Mouse (Mus musculus): Measurements from ENCODE around the gene C2cd4b. TPM values are rescaled to one million over a fixed set of nuclear protein-coding genes. Genes with fewer than 3 reads are reported as not detected.

The C2cd4b gene
- polyA plus RNA-seq, 1 experiment = not detected

DNA sequence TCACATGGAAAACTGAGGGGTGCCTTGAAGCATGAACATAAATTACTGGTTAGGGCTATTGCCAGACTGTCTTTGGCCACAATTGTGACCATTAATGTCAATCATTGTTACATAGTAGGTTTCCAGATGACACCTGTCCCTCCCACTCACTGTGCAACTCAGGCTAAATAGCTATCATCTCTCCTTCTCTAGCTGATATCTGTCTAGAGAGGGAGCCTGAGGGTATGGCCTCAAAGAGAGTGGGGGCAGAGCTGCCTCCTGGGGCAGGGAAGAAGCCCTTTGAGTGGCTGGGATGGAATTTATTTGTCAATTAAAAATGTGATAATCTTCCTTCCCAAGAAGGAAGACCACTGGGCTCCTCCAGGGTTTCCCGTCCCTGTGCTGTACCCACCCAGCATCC lies 35.0 kb downstream of the C2cd4b start:
- no peak overlapping the region for H3K27ac ChIP-seq (ENCODE audit: insufficient read depth, low read depth, low read length)
- TF ChIP-seq POLR2A (IDR thresholded peaks at IDR 0.05; ENCODE audit: borderline replicate concordance, low read depth, low read length) (no peak), CTCF (IDR thresholded peaks at IDR 0.05; ENCODE audit: low read depth, low read length) (no peak)
- no peak overlapping the region for H3K4me3 ChIP-seq (ENCODE audit: insufficient read depth, low read length)
- H3K4me1 ChIP-seq (ENCODE audit: control insufficient read depth, insufficient read depth, low read length) = peaks cover 3% of the 10 kb centered on the region

DNA sequence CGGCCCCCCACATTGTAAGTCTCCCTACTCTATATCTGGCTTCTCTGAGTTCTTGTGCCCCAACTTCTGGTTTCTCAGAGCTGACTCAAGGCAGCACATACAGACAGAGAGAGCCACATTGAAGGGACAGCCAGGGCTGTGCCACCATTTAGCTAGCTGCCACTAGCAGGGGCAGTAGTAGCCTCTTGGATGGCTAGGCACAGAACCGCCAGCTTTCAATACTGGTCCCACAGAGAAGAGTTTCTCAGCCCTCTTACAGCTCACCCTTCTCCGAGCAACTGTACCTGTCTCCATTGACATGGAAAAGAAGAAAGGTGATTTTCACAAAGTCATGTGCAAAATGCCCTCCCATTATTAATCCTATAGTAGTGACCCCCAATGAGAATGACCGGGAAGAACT lies 35.4 kb downstream of the C2cd4b start:
- TF ChIP-seq CTCF (IDR thresholded peaks at IDR 0.05; ENCODE audit: low read depth, low read length) = no peak
- TF ChIP-seq POLR2A (IDR thresholded peaks at IDR 0.05; ENCODE audit: borderline replicate concordance, low read depth, low read length) = no peak
- Histone ChIP-seq H3K4me1 (ENCODE audit: control insufficient read depth, insufficient read depth, low read length) (peaks cover 5% of the 10 kb centered on the region), H3K4me3 (ENCODE audit: insufficient read depth, low read length) (no peak overlapping the region), H3K27ac (ENCODE audit: insufficient read depth, low read depth, low read length) (no peak overlapping the region)

DNA sequence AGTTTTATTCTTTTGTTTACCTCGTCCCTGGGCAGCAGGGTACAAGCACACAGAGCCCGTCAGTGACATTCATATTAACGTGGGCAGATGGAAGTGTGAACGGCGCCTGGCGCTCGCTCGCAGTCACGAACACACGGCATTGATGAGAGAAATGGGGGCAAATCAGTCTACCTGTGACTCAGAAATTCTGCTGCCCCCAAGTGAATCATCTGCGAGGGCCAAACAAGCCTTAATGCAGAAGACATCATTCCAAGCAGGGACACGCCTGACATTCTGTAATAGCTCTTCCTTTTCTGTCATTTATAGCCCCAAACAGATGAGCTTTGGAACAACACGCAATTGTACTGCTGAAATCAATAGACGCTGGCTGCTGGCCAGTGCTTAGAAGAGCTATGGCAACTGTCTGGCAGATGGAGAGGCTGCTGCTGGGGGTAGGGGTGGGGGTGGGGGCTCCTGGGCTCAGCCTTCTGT lies 36.0 kb downstream of the C2cd4b start:
- Histone ChIP-seq H3K27ac (ENCODE audit: insufficient read depth, low read depth, low read length) (no peak overlapping the region), H3K4me3 (ENCODE audit: insufficient read depth, low read length) (no peak overlapping the region), H3K4me1 (ENCODE audit: control insufficient read depth, insufficient read depth, low read length) (peaks cover 5% of the 10 kb centered on the region)
- no peak for TF ChIP-seq CTCF (IDR thresholded peaks at IDR 0.05; ENCODE audit: low read depth, low read length)
- TF ChIP-seq POLR2A (IDR thresholded peaks at IDR 0.05; ENCODE audit: borderline replicate concordance, low read depth, low read length) = no peak

DNA sequence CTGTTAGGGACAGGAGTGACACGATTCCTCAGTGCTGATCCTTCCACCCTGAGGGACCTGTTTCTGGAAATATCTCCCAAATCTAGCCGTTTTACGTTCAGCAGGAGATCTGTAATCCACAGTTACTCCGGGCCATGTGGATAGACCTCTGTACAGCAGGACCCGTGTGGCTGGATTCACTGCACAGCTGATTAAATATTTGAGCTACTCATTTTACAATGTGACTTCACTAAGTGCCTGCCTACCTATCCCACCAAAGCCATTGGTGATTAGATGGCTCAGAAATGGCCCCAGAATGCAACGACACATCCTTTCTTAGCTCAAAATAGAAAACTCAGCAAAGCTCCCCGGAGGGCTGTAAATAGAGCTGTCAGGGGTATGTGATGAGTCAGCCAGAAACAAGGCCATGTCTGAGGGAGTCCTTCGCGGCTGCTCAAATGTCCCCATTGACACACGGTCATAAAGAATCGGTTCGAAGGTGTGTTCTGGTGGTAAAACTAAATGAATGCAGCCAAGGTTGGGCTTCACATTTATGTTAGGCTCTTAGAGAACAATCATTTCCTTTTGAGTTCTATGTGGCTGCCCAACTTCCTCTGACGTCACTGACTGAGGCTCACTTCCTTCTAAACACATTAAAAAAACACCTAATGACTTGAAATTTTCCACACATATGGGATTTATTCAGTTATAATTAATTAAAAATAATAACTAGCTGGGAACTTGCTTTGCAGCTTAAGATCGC lies 40.0 kb downstream of the C2cd4b start:
- Histone ChIP-seq H3K27ac (ENCODE audit: insufficient read depth, low read depth, low read length) (no peak overlapping the region), H3K4me3 (ENCODE audit: insufficient read depth, low read length) (no peak overlapping the region), H3K4me1 (ENCODE audit: control insufficient read depth, insufficient read depth, low read length) (peaks cover 5% of the 10 kb centered on the region)
- TF ChIP-seq CTCF (IDR thresholded peaks at IDR 0.05; ENCODE audit: low read depth, low read length) = no peak
- TF ChIP-seq POLR2A (IDR thresholded peaks at IDR 0.05; ENCODE audit: borderline replicate concordance, low read depth, low read length) = no peak

DNA sequence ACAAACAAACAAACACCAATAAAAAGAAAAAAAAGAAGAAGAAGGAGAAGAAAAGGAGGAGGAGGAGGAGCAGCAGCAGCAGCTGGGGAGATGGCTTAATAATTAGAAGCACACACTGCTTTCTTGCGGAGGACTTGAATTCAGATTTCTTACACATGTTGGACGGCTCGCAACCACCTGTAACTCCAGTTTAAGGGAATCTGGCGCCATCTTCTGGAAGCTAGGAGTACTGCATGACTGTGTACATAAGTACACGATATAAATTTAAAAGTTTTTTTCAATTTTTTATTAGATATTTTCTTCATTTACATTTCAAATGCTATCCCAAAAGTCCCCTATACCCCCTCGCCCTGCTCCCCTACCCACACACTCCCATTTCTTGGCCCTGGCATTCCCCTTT lies 43.0 kb downstream of the C2cd4b start:
- H3K4me3 ChIP-seq (ENCODE audit: insufficient read depth, low read length) = no peak overlapping the region
- no peak overlapping the region for H3K27ac ChIP-seq (ENCODE audit: insufficient read depth, low read depth, low read length)
- peak; percentile 30; the same call in 1 of the 2 replicates for TF ChIP-seq CTCF (IDR thresholded peaks at IDR 0.05; ENCODE audit: low read depth, low read length)
- TF ChIP-seq POLR2A (IDR thresholded peaks at IDR 0.05; ENCODE audit: borderline replicate concordance, low read depth, low read length) = no peak
- peaks cover 5% of the 10 kb centered on the region for H3K4me1 ChIP-seq (ENCODE audit: control insufficient read depth, insufficient read depth, low read length)

DNA sequence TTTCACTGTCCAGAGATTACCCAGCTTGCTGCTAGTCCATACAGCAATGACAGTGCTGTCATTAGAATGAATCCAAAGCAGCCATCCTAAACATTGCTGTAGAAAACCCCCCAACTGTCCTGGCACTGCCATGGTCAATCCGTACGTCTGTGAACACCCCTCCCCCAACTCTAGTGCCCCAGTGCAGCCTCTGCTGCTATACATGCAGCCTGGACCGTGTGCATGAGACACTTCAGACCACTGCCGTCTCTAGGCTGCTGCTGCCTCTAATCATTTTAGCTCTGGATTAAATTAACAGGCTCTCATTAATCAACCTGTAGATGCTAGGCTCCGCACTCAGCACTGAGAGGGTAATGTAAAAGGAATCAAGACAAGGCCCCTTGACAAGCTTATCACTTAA lies 47.8 kb downstream of the C2cd4b start:
- H3K4me3 ChIP-seq (ENCODE audit: insufficient read depth, low read length) = no peak overlapping the region
- no peaks in the 10 kb centered on the region for H3K4me1 ChIP-seq (ENCODE audit: control insufficient read depth, insufficient read depth, low read length)
- no peak overlapping the region for H3K27ac ChIP-seq (ENCODE audit: insufficient read depth, low read depth, low read length)
- TF ChIP-seq POLR2A (IDR thresholded peaks at IDR 0.05; ENCODE audit: borderline replicate concordance, low read depth, low read length) (no peak), CTCF (IDR thresholded peaks at IDR 0.05; ENCODE audit: low read depth, low read length) (no peak)

DNA sequence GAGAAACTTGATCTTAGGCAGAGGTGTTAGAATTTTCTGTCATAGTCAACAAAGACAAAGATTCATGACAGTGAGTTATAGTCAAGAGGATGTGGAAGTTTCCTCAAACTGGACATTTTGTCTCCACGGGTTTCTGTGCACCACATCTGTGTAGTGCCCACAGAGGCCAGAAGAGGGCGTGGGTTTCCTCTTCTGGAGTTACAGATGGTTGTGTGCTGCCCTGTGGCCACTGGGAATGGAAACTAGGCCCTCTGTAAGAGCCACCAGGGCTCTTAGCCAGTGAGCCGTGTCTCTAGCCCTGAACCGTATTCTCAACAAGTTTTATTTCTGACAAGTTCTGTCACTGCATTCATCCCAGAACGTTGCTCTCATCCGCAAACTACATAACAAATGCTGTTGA lies 51.3 kb downstream of the C2cd4b start:
- no peak overlapping the region for H3K27ac ChIP-seq (ENCODE audit: insufficient read depth, low read depth, low read length)
- no peak for TF ChIP-seq CTCF (IDR thresholded peaks at IDR 0.05; ENCODE audit: low read depth, low read length)
- no peak for TF ChIP-seq POLR2A (IDR thresholded peaks at IDR 0.05; ENCODE audit: borderline replicate concordance, low read depth, low read length)
- no peak overlapping the region for H3K4me3 ChIP-seq (ENCODE audit: insufficient read depth, low read length)
- peaks cover 7% of the 10 kb centered on the region for H3K4me1 ChIP-seq (ENCODE audit: control insufficient read depth, insufficient read depth, low read length)

Other genes with a start within 250 kb of the C2cd4b start
- 0.42 and 1.2 TPM in 2 replicates for gene Tln2, start 199.7 kb upstream of the C2cd4b start, polyA plus RNA-seq (2012; ENCODE audit: insufficient read depth, insufficient read length, missing spikeins)
- gene C2cd4a, start 72.9 kb downstream of the C2cd4b start, polyA plus RNA-seq (2012; ENCODE audit: insufficient read depth, insufficient read length, missing spikeins) = not detected in 2 replicates
- gene Vps13c, start 81.0 kb downstream of the C2cd4b start, polyA plus RNA-seq (2012; ENCODE audit: insufficient read depth, insufficient read length, missing spikeins) = 34.7 and 39.0 TPM in 2 replicates

Measured in bone marrow macrophage, adult 2 months (primary cell).